Mouse (Mus musculus) urinary bladder, postnatal 10 days (tissue): ENCODE results near the gene Nrp2.

Source experiments
- DNase-seq: peaks from one replicate; pipeline ENCODE4 v3.0.0; 2022; ENCODE audit warnings: low spot score

Nrp2 gene

DNA sequence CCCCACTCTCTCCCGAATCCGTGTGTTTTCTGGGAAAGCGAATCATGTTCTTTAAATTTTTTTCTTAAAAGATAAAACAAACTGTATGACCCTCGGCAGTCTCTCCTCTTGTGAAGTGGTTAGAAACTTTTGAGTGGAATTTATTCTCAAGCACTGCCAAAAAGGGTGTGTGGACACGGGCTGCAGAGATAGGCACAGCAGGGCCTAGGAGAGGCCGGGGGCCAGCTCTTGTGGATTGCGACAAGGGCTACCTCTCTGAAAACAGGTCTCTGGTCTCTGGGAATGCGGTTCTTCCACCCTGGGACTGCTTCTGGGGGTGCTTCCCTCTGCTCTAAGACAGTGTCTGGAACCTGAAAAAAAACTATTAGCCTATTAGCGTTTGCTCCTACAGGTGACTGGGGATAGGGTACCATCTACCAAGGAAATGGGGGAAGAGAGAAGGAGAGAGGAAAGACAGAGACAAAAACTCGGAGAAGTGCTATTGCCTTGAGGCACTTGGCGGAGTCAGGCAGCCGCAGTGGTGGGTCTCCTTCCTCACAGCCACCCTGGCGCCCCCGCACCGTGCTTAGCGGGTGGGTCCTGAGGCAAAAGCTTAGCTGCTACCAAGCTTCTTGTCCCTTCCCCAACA is 1.9 kb downstream of the Nrp2 start:
- no peak for DNase-seq

GRCm38 (mm10) chr1:62705517-62705981 is 2.5 kb downstream of the Nrp2 start:
- no peak for DNase-seq

DNA sequence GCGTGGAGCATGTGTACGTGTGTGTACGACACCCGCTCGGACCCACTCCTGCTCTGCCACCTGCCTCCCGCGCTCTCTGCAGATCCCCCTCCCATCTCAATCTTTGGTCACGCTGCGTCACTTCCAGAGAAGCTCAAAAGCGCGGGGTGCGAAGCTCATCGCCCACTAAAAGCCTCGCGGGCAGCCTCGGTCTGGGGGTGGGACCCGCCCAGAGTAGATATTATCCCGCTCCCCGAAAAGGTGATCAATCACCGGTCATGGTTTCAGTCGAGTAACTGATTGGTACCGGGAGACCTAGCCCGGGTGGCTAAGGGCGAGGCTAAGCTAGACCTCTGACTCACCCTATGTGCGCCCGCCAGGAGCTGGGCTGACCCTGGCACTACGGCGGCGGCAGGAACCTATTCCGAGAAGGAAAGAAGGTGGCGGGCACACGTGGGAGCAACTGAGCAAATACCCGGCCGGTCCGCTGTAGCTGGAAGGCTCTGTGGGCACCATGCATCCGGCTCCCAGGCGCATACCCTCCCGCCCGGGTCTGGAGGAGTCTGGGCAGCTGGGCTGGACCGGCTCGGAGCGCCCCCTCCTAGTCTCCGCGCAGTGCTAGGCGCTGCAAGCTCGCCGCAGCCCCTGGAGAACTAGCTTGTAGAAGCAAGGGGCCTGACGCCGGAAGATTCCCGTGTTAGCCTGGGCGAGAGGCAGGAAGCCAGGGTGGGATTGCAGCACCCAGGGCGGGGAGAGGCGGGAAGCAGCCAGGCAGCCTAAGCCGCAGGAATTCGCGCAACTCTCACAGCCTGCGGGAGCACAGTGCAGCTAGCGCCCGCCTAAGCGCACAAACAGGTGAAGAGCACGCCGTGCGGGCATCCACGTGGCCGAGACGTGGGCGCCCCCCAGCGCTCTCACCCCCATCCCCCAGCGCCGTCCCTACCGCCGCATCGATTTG is 3.3 kb downstream of the Nrp2 start:
- DNase-seq: no peak

- no peak for DNase-seq
Observed at GRCm38 (mm10) chr1:62707101-62707912, 4.2 kb downstream of the Nrp2 start.

DNA sequence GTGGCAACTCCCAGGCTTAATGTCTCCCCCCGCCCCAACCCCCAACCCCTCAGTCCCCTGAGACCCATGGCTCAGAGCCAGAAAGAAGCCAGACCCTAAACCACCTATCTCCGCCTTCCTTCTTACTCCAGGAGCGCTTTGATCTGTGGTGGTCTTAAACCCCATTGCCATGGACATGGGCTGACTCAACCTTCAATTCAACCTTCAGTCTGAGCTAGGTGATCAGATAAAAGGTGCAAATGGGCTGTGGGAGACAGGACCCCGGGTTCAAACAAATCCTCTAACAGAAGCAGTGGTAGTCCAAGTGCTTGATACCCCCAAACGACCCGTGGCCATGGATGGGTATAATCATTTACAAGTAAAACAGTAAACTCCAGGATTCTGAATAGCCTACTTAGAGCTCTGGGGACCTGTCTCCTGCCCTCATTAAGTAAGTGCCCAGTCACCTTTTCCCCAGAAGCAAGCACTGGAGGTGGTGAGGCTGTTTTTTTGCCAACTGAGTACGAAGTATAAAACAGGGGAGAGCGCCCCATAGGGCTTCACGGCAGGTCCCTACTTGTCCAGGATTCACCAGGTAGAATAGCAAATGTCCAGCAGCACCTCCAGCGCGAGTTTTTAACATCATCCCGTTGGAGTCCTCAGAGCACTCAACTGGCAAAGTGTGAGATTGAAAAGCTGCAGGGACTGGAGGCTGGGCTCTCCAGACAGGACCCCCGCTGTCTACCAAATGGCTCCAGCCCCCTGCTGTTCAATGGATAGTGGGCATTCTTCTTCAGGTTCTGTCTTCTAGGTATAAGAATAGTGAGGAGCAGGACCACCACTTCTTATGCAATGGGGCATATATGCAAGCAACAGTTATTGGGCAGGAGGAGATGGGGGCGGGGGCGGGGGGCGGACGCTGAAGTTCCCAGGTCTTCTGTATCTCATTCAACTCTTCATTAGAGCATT is 5.1 kb downstream of the Nrp2 start:
- DNase-seq: no peak

DNA sequence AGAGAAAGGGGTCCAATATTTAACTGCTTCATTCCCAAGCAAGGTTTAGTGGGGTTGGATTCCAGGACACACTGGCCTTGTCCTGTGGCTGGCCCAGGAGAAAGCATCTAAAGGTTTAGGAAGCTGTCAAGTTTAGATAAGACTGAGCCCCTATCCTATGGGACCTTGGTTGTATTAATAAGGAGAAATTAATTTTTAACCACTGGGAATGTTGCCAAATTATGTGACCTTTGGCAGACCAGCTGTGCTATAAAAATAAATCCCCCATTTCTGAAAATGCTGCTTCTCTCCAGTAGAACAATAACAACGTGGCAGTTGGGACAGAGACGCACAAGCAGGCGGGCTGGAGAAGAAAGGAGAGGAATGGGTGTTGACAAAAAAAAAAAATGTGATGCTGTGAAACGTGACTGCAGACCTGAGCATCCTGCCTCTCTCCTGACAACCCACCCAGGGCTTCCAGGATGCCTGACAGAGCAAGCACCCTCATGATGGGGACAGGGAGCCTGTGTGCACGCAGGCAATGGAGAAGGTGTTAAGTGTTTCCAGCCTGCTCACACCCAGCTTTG is 6.8 kb downstream of the Nrp2 start:
- DNase-seq: no peak

- no peak for DNase-seq
Observed at GRCm38 (mm10) chr1:62713021-62713676, 10.1 kb downstream of the Nrp2 start.

GRCm38 (mm10) chr1:62715004-62715403 is 11.9 kb downstream of the Nrp2 start:
- no peak for DNase-seq

DNA sequence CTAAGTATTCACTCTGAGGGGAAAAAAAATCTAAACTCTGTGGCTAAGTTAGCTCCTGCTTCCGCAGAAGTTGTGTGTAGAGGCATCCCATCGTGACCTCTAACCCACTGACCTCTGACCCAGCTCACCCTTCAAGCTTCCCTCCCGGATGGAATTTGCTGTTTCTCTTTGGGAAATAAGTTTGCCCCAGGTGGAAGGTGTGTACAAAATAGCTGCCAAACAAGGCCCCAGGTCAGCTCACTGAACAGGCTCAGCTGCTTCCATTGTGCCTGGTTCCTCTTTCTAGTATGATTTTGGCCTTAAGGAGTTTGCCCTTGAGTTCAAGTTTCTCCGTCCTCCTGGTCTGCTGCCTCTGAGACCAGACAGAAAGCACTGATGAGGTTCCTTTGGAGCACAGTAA is 12.6 kb downstream of the Nrp2 start:
- DNase-seq: no peak

GRCm38 (mm10) chr1:62716836-62717478 is 13.9 kb downstream of the Nrp2 start:
- no peak for DNase-seq

GRCm38 (mm10) chr1:62717552-62718236 is 14.6 kb downstream of the Nrp2 start:
- no peak for DNase-seq

- no peak for DNase-seq
Observed at GRCm38 (mm10) chr1:62718237-62718571, 15.1 kb downstream of the Nrp2 start.

DNA sequence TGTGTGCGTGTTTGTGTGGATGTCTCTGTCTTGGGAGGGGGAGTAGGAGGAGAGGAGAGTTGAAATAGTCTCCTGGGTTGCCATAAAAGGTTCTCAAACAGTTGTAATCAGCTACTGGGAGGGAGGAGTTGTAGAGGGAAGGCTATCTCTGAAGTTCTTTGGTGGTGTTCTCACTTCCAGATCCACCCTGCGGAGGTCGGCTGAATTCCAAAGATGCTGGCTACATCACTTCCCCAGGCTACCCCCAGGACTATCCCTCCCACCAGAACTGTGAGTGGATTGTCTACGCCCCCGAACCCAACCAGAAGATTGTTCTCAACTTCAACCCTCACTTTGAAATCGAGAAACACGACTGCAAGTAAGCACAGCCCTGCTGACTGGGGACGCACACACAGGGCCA is 15.7 kb downstream of the Nrp2 start:
- DNase-seq: no peak

DNA sequence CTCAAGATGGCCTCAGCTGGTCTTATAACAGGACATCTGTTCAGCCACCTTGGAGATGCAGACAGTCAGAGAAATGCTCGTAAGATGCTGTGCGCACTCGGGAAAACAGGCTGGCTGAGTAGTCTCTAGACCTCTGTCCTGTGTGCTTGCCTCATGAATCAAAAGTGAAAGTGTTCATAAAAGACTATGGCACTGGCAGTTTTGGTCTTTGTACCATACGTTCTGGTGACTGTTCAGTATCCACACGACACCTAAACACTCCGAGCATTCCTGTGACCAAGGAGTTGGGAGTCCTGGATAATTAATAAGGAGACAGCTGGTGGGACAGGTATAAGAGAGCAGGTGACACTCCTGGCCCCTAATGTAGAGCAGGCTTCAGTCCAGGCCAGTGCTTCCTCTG is 16.7 kb downstream of the Nrp2 start:
- no peak for DNase-seq

- no peak for DNase-seq
Observed at GRCm38 (mm10) chr1:62720176-62720575, 17.1 kb downstream of the Nrp2 start.

DNA sequence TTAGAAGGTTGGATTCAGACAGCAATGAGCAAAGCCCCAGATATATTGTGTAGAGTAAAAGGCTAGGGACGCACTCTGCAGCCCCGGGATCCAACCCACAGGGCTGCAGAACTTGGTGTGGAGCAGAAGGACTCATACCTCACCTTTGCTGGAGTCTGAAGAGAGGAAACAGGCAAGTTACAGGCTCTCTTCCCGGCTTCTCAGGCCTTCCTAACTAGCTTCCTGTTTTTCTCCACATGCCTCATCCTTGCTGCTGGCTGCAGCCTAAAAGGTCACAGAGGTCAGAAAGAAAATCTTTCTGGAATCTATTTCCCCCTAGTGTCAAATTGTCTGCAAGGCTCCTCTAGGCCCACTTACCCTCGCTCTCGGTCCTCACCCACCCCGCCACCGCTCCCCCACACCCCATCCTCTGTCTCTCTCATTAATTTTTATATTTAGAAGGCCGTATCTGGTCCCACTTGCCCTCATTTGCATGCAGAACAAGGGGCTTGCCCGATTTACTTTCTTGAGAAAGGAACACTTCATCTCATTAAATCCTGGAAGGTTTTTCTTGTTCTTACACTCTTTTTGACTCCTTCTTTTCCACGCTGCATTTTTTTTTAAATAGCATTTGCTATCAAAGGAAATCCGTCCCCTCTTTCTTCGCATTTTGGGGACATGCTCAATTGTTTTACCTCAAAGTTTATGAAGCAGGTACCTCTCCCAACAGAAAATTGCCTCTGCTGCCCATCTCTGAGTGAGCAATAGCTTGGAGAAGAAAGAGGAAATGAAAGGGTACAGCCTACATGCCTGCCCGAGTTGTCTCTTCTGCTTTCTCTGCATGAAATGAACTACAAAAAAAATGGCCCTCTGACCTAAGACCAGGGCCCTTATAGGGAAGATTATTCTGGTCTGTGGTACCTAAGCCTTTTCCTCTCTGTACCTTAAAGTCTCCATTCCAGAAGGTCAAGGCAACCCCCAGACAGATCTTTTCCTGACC is 17.9 kb downstream of the Nrp2 start:
- no peak for DNase-seq

GRCm38 (mm10) chr1:62721706-62722187 is 18.7 kb downstream of the Nrp2 start:
- DNase-seq: no peak

GRCm38 (mm10) chr1:62722526-62722925 is 19.4 kb downstream of the Nrp2 start:
- no peak for DNase-seq
